Mouse (Mus musculus): ENCODE results near the gene Gpc1. TPM values are rescaled to one million over a fixed set of nuclear protein-coding genes. Genes with fewer than 3 reads are reported as not detected.

Gene Gpc1
- polyA plus RNA-seq (2015; fragmentation: Nextera tagmentation; extraction: Ambion mirVana): 48.7 TPM in 2 replicates

GRCm38 (mm10) chr1:92831188-92832001 is at the start of gene Gpc1:
TSS of gene Gpc1 (plus strand) at chr1:92831645.
- Histone ChIP-seq H3K4me1 (peaks cover 23% of the 10 kb centered on the region), H3K27ac (peak within 1 kb of the TSS; percentile 91), H3K9me3 (no peaks in the 10 kb centered on the region), H3K4me3 (replicated peaks) (peak within 1 kb of the TSS; percentile 75), H3K4me2 (peak within 1 kb of the TSS; percentile 95), H3K27me3 (replicated peaks) (peaks cover 10% of the 10 kb centered on the region; the same call in 1 of the 2 replicates), H3K36me3 (no peaks in the 10 kb centered on the region), H3K9ac (peak within 1 kb of the TSS; percentile 63)
- ATAC-seq (ENCODE audit: insufficient read depth, low FRiP score, low read depth): peak; percentile 76
- WGBS: under 1% methylated on average over 54 of the region's 99 CpGs

GRCm38 (mm10) chr1:92781862-92782261 is 49.6 kb upstream of the Gpc1 start:
- H3K9ac ChIP-seq: no peak overlapping the region
- no peak overlapping the region for H3K27ac ChIP-seq
- no peak overlapping the region for H3K4me3 ChIP-seq (replicated peaks)
- H3K27me3 ChIP-seq (replicated peaks): no peaks in the 10 kb centered on the region
- no peaks in the 10 kb centered on the region for H3K36me3 ChIP-seq
- no peaks in the 10 kb centered on the region for H3K4me1 ChIP-seq
- WGBS: 81% methylated on average over 4 of the region's 4 CpGs
- no peak for ATAC-seq (ENCODE audit: insufficient read depth, low FRiP score, low read depth)
- no peaks in the 10 kb centered on the region for H3K9me3 ChIP-seq
- no peak overlapping the region for H3K4me2 ChIP-seq

GRCm38 (mm10) chr1:92782587-92782986 is 48.9 kb upstream of the Gpc1 start:
- H3K4me2 ChIP-seq: no peak overlapping the region
- WGBS: 57% methylated on average over 6 of the region's 6 CpGs
- H3K27ac ChIP-seq: no peak overlapping the region
- H3K4me1 ChIP-seq: 0 out of 2 replicates have a peak, but pooled peaks cover 5% of the 10 kb centered on the region
- H3K36me3 ChIP-seq: no peaks in the 10 kb centered on the region
- ATAC-seq (ENCODE audit: insufficient read depth, low FRiP score, low read depth): no peak
- no peaks in the 10 kb centered on the region for H3K27me3 ChIP-seq (replicated peaks)
- H3K4me3 ChIP-seq (replicated peaks): no peak overlapping the region
- H3K9ac ChIP-seq: no peak overlapping the region
- no peaks in the 10 kb centered on the region for H3K9me3 ChIP-seq

- no peak overlapping the region for H3K27ac ChIP-seq
- ATAC-seq (ENCODE audit: insufficient read depth, low FRiP score, low read depth): peak; percentile 61; the same call in 1 of the 2 replicates
- 61% methylated on average over 8 of the region's 8 CpGs for WGBS
These were observed 44.2 kb upstream of the Gpc1 start for GRCm38 (mm10) chr1:92787221-92787620.

GRCm38 (mm10) chr1:92788049-92788448 is 43.4 kb upstream of the Gpc1 start:
- ATAC-seq (ENCODE audit: insufficient read depth, low FRiP score, low read depth): no peak
- 81% methylated on average over 7 of the region's 7 CpGs for WGBS
- H3K27ac ChIP-seq: no peak overlapping the region
- H3K27me3 ChIP-seq (replicated peaks): no peaks in the 10 kb centered on the region
- no peaks in the 10 kb centered on the region for H3K9me3 ChIP-seq
- H3K4me1 ChIP-seq: peaks cover 19% of the 10 kb centered on the region
- H3K4me2 ChIP-seq: no peak overlapping the region
- H3K4me3 ChIP-seq (replicated peaks): no peak overlapping the region
- no peak overlapping the region for H3K9ac ChIP-seq
- H3K36me3 ChIP-seq: no peaks in the 10 kb centered on the region

More at GRCm38 (mm10) chr1:92787221-92787620, 44.2 kb upstream of the Gpc1 start:
- H3K4me2 ChIP-seq: no peak overlapping the region
- H3K36me3 ChIP-seq: no peaks in the 10 kb centered on the region
- H3K4me1 ChIP-seq: peaks cover 19% of the 10 kb centered on the region
- H3K27me3 ChIP-seq (replicated peaks): no peaks in the 10 kb centered on the region
- H3K9ac ChIP-seq: no peak overlapping the region
- no peaks in the 10 kb centered on the region for H3K9me3 ChIP-seq
- no peak overlapping the region for H3K4me3 ChIP-seq (replicated peaks)

- H3K4me2 ChIP-seq: peak overlapping the region; percentile 42
- H3K27me3 ChIP-seq (replicated peaks): no peaks in the 10 kb centered on the region
- peaks cover 19% of the 10 kb centered on the region for H3K4me1 ChIP-seq
- no peak overlapping the region for H3K4me3 ChIP-seq (replicated peaks)
- no peak overlapping the region for H3K27ac ChIP-seq
- H3K9me3 ChIP-seq: no peaks in the 10 kb centered on the region
- no peaks in the 10 kb centered on the region for H3K36me3 ChIP-seq
- 28% methylated on average over 7 of the region's 7 CpGs for WGBS
- no peak overlapping the region for H3K9ac ChIP-seq
- no peak; the same call in 1 of the 2 replicates for ATAC-seq (ENCODE audit: insufficient read depth, low FRiP score, low read depth)
These were observed 40.8 kb upstream of the Gpc1 start for GRCm38 (mm10) chr1:92790628-92791027.

- Histone ChIP-seq H3K4me2 (peak overlapping the region; percentile 42), H3K27me3 (replicated peaks) (no peaks in the 10 kb centered on the region), H3K36me3 (no peaks in the 10 kb centered on the region), H3K27ac (no peak overlapping the region), H3K4me3 (replicated peaks) (no peak overlapping the region), H3K4me1 (peaks cover 19% of the 10 kb centered on the region), H3K9ac (no peak overlapping the region), H3K9me3 (no peaks in the 10 kb centered on the region)
- ATAC-seq (ENCODE audit: insufficient read depth, low FRiP score, low read depth): peak; percentile 66
- 2% methylated on average over 10 of the region's 10 CpGs for WGBS
These were observed 40.2 kb upstream of the Gpc1 start for GRCm38 (mm10) chr1:92791070-92791831.

GRCm38 (mm10) chr1:92793781-92794180 is 37.7 kb upstream of the Gpc1 start:
- WGBS: 66% methylated on average over 5 of the region's 5 CpGs

GRCm38 (mm10) chr1:92798425-92798824 is 33.0 kb upstream of the Gpc1 start:
- Histone ChIP-seq H3K27me3 (replicated peaks) (no peaks in the 10 kb centered on the region), H3K27ac (no peak overlapping the region), H3K4me3 (replicated peaks) (no peak overlapping the region), H3K9ac (no peak overlapping the region), H3K36me3 (no peaks in the 10 kb centered on the region), H3K9me3 (no peaks in the 10 kb centered on the region), H3K4me2 (no peak overlapping the region), H3K4me1 (no peaks in the 10 kb centered on the region)
- no peak for ATAC-seq (ENCODE audit: insufficient read depth, low FRiP score, low read depth)
- WGBS: 68% methylated on average over 2 of the region's 2 CpGs

More at GRCm38 (mm10) chr1:92793781-92794180, 37.7 kb upstream of the Gpc1 start:
- Histone ChIP-seq H3K4me3 (replicated peaks) (no peak overlapping the region), H3K9ac (no peak overlapping the region), H3K36me3 (no peaks in the 10 kb centered on the region), H3K4me2 (no peak overlapping the region), H3K9me3 (no peaks in the 10 kb centered on the region), H3K27ac (no peak overlapping the region), H3K27me3 (replicated peaks) (no peaks in the 10 kb centered on the region), H3K4me1 (peaks cover 15% of the 10 kb centered on the region)
- ATAC-seq (ENCODE audit: insufficient read depth, low FRiP score, low read depth): no peak

- Histone ChIP-seq H3K4me3 (replicated peaks) (no peak overlapping the region), H3K27ac (no peak overlapping the region), H3K4me1 (no peaks in the 10 kb centered on the region), H3K9ac (no peak overlapping the region), H3K27me3 (replicated peaks) (no peaks in the 10 kb centered on the region), H3K4me2 (no peak overlapping the region), H3K36me3 (no peaks in the 10 kb centered on the region), H3K9me3 (no peaks in the 10 kb centered on the region)
- no peak for ATAC-seq (ENCODE audit: insufficient read depth, low FRiP score, low read depth)
- WGBS: 76% methylated on average over 5 of the region's 5 CpGs
These were observed 31.8 kb upstream of the Gpc1 start for GRCm38 (mm10) chr1:92799653-92800052.

- Histone ChIP-seq H3K4me2 (no peak overlapping the region), H3K9ac (no peak overlapping the region), H3K27ac (no peak overlapping the region), H3K9me3 (no peaks in the 10 kb centered on the region), H3K4me3 (replicated peaks) (no peak overlapping the region), H3K36me3 (no peaks in the 10 kb centered on the region), H3K4me1 (no peaks in the 10 kb centered on the region), H3K27me3 (replicated peaks) (no peaks in the 10 kb centered on the region)
- ATAC-seq (ENCODE audit: insufficient read depth, low FRiP score, low read depth): no peak
- WGBS: 95% methylated on average over 1 of the region's 1 CpGs
These were observed 29.1 kb upstream of the Gpc1 start for GRCm38 (mm10) chr1:92802362-92802761.

GRCm38 (mm10) chr1:92803376-92803775 is 28.1 kb upstream of the Gpc1 start:
- Histone ChIP-seq H3K4me2 (no peak overlapping the region), H3K4me3 (replicated peaks) (no peak overlapping the region), H3K27ac (no peak overlapping the region), H3K9me3 (no peaks in the 10 kb centered on the region), H3K36me3 (no peaks in the 10 kb centered on the region), H3K9ac (no peak overlapping the region), H3K4me1 (no peaks in the 10 kb centered on the region), H3K27me3 (replicated peaks) (no peaks in the 10 kb centered on the region)
- ATAC-seq (ENCODE audit: insufficient read depth, low FRiP score, low read depth): no peak
- WGBS: 69% methylated on average over 4 of the region's 4 CpGs
